Mouse (Mus musculus) megakaryocyte-erythroid progenitor cell, adult 5-6 weeks (primary cell): Measurements from ENCODE around the gene Mvb12b. TPM values are rescaled to one million over a fixed set of nuclear protein-coding genes. Genes with fewer than 3 reads are reported as not detected.

ENCODE experiments used
- ATAC-seq: replicated peaks from 2 replicates; pipeline ENCODE4 v1.8.0; 2016; ENCODE audit warnings: mild to moderate bottlenecking, inconsistent platforms; ENCODE audit not compliant: severe bottlenecking, poor library complexity, low FRiP score, low TSS enrichment
- total RNA-seq, 2 experiments: library from RNA; stranded (forward) in 1 of 2; stranded (reverse) in 1 of 2; fragments of 200-1000, 215-1000 nt in 1 of 2; fragments of >200 nt in 1 of 2; fragmentation: Nextera tagmentation in 1 of 2; gene quantifications; 2 replicates each; pipeline ENCODE4 v1.2.3; 2014 to 2017

Mvb12b gene
- total RNA-seq, 2 experiments from 2014 or later, result 11.3 to 57.1 TPM

- ATAC-seq, result no peak
These were observed 297 bp upstream of the Mvb12b start for GRCm38 (mm10) chr2:33888100-33888385.

- peak; percentile 53 for ATAC-seq
These were observed 1.1 kb downstream of the Mvb12b start for GRCm38 (mm10) chr2:33886386-33887327.

- no peak for ATAC-seq
These were observed 2.5 kb downstream of the Mvb12b start for GRCm38 (mm10) chr2:33885264-33885651.

- no peak for ATAC-seq
These were observed 3.0 kb downstream of the Mvb12b start for GRCm38 (mm10) chr2:33884623-33885263.

- 0 out of 2 replicates have a peak, but pooled peaks have one; percentile 26 for ATAC-seq
These were observed 8.5 kb downstream of the Mvb12b start for GRCm38 (mm10) chr2:33879223-33879622.

GRCm38 (mm10) chr2:33878437-33878836 lies 9.3 kb downstream of the Mvb12b start:
- ATAC-seq, result no peak; the same call in 1 of the 2 replicates

GRCm38 (mm10) chr2:33877663-33878360 lies 9.9 kb downstream of the Mvb12b start:
- ATAC-seq, result no peak

GRCm38 (mm10) chr2:33876529-33877290 lies 11.0 kb downstream of the Mvb12b start:
- ATAC-seq, result no peak

GRCm38 (mm10) chr2:33875594-33875993 lies 12.2 kb downstream of the Mvb12b start:
- ATAC-seq, result no peak

- no peak for ATAC-seq
These were observed 12.7 kb downstream of the Mvb12b start for GRCm38 (mm10) chr2:33874856-33875576.

GRCm38 (mm10) chr2:33874367-33874766 lies 13.4 kb downstream of the Mvb12b start:
- ATAC-seq, result no peak

- ATAC-seq, result no peak
These were observed 14.2 kb downstream of the Mvb12b start for GRCm38 (mm10) chr2:33873501-33873900.

GRCm38 (mm10) chr2:33872841-33873271 lies 14.9 kb downstream of the Mvb12b start:
- ATAC-seq, result no peak

- no peak for ATAC-seq
These were observed 16.6 kb downstream of the Mvb12b start for GRCm38 (mm10) chr2:33871181-33871520.

- no peak for ATAC-seq
These were observed 17.2 kb downstream of the Mvb12b start for GRCm38 (mm10) chr2:33870369-33871180.

- peak; percentile 77 for ATAC-seq
These were observed 17.9 kb downstream of the Mvb12b start for GRCm38 (mm10) chr2:33869689-33870343.

GRCm38 (mm10) chr2:33868996-33869688 lies 18.6 kb downstream of the Mvb12b start:
- ATAC-seq, result peak; percentile 10; the same call in 1 of the 2 replicates
